ENCODE assay signal across 8 mouse cellular contexts in genomic region chr5:45278005-45278432, GRCm38 (mm10).
A peak's percentile ranks its signal among the peaks of the same experiment; 100 is the strongest.
DNase-seq lines count a peak whose midpoint lies in the region; ATAC-seq lines count a peak whose summit lies in the region.

No protein-coding gene starts in this region.

- H3K4me3 ChIP-seq in embryonic facial prominence, embryonic 11.5 days (ENCODE audit: low read depth, low read length), result 0 out of 2 replicates have a peak overlapping the region, but pooled peaks have one; percentile 7
- peak overlapping the region; percentile 38 for H3K4me3 ChIP-seq in kidney, embryonic 15.5 days (replicated peaks)
- H3K4me3 ChIP-seq in midbrain, embryonic 10.5 days, result peak overlapping the region; percentile 50

- no peaks in the 10 kb centered on the region for H3K27me3 ChIP-seq in embryonic facial prominence, embryonic 11.5 days (ENCODE audit: control insufficient read depth, insufficient read depth, low read length)
- H3K27me3 ChIP-seq in kidney, embryonic 15.5 days, result no peaks in the 10 kb centered on the region
- H3K27me3 ChIP-seq in midbrain, embryonic 10.5 days (ENCODE audit: low read depth, poor library complexity, severe bottlenecking), result no peaks in the 10 kb centered on the region

- H3K27ac ChIP-seq in embryonic facial prominence, embryonic 11.5 days (replicated peaks; ENCODE audit: low read depth, low read length), result no peak overlapping the region
- H3K27ac ChIP-seq in kidney, embryonic 15.5 days, result peak overlapping the region; percentile 66
- peak overlapping the region; percentile 80 for H3K27ac ChIP-seq in midbrain, embryonic 10.5 days (replicated peaks)

- intact Hi-C loops in left cerebral cortex, postnatal 10 days (cut with DNase I), result loop anchor here (5.0 kb wide), 2 partner anchors 801 to 976 kb away; no protein-coding TSS in a partner anchor
- intact Hi-C loops in left cerebral cortex, postnatal 14 days (cut with DNase I), result loop anchor here (2.0 to 10.0 kb wide), 2 partner anchors 473 to 973 kb away; no protein-coding TSS in a partner anchor

- peak; percentile 29 for DNase-seq in kidney, adult 18-20 months
- no peak for DNase-seq in kidney, postnatal 25 days
- DNase-seq in embryonic facial prominence, embryonic 11.5 days (ENCODE audit: low spot score), result peak; percentile 68
- peak; percentile 42 for DNase-seq in midbrain, embryonic 10.5 days (ENCODE audit: low spot score)
- DNase-seq in thymus, postnatal 10 days (ENCODE audit: low spot score in 2 of 2), result no peak
- DNase-seq in left cerebral cortex, postnatal 10 days (ENCODE audit: extremely low spot score in 1 of 2, low spot score in 2 of 2), result no peak
- DNase-seq in left cerebral cortex, postnatal 14 days (ENCODE audit: low spot score in 2 of 2), result no peak

- peaks cover 3% of the 10 kb centered on the region; the same call in 1 of the 2 replicates for H3K4me1 ChIP-seq in embryonic facial prominence, embryonic 11.5 days (ENCODE audit: control insufficient read depth, insufficient read depth, low read length)
- peaks cover 19% of the 10 kb centered on the region for H3K4me1 ChIP-seq in kidney, embryonic 15.5 days
- H3K4me1 ChIP-seq in midbrain, embryonic 10.5 days, result peaks cover 24% of the 10 kb centered on the region

- peak overlapping the region; percentile 2; the same call in 1 of the 2 replicates for H3K4me2 ChIP-seq in embryonic facial prominence, embryonic 11.5 days (ENCODE audit: low read depth, low read length)
- H3K4me2 ChIP-seq in kidney, embryonic 15.5 days, result peak overlapping the region; percentile 67

- under 1% methylated on average over 10 of the region's 10 CpGs for WGBS in embryonic facial prominence, embryonic 11.5 days
- under 1% methylated on average over 10 of the region's 10 CpGs for WGBS in kidney, embryonic 15.5 days
- WGBS in midbrain, embryonic 10.5 days, result under 1% methylated on average over 10 of the region's 10 CpGs

- no peaks in the 10 kb centered on the region for H3K36me3 ChIP-seq in embryonic facial prominence, embryonic 11.5 days (replicated peaks; ENCODE audit: control insufficient read depth, insufficient read depth, low read depth, low read length)
- no peaks in the 10 kb centered on the region for H3K36me3 ChIP-seq in kidney, embryonic 15.5 days
- no peaks in the 10 kb centered on the region for H3K36me3 ChIP-seq in midbrain, embryonic 10.5 days

- peak; percentile 78 for ATAC-seq in embryonic facial prominence, embryonic 11.5 days (replicated peaks; ENCODE audit: insufficient number of reproducible peaks, low FRiP score, low TSS enrichment, low read depth)
- ATAC-seq in kidney, embryonic 15.5 days (replicated peaks; ENCODE audit: low FRiP score), result peak; percentile 63

- no peaks in the 10 kb centered on the region for H3K9me3 ChIP-seq in embryonic facial prominence, embryonic 11.5 days (replicated peaks; ENCODE audit: control insufficient read depth, low read length)
- no peaks in the 10 kb centered on the region for H3K9me3 ChIP-seq in kidney, embryonic 15.5 days (replicated peaks)
- H3K9me3 ChIP-seq in midbrain, embryonic 10.5 days (replicated peaks), result no peaks in the 10 kb centered on the region

- H3K9ac ChIP-seq in embryonic facial prominence, embryonic 11.5 days (replicated peaks; ENCODE audit: low read length), result 0 out of 2 replicates have a peak overlapping the region, but pooled peaks have one; percentile 22
- H3K9ac ChIP-seq in kidney, embryonic 15.5 days, result peak overlapping the region; percentile 39; the same call in 1 of the 2 replicates

Comparison
In these comparisons a context has a peak if more than half of its experiments do, and no peak if none do; other contexts are left out.
1. DNase-seq: peak in kidney, adult 18-20 months (single experiment), embryonic facial prominence, embryonic 11.5 days (single experiment) and midbrain, embryonic 10.5 days (single experiment); none in kidney, postnatal 25 days (0 of 2), thymus, postnatal 10 days (0 of 2), left cerebral cortex, postnatal 10 days (0 of 2) and left cerebral cortex, postnatal 14 days (0 of 2).
2. Peak in every context shown above with its lines, with median percentiles within 50 percentile points of each other: H3K4me3 ChIP-seq.